In the genomic region with DNA sequence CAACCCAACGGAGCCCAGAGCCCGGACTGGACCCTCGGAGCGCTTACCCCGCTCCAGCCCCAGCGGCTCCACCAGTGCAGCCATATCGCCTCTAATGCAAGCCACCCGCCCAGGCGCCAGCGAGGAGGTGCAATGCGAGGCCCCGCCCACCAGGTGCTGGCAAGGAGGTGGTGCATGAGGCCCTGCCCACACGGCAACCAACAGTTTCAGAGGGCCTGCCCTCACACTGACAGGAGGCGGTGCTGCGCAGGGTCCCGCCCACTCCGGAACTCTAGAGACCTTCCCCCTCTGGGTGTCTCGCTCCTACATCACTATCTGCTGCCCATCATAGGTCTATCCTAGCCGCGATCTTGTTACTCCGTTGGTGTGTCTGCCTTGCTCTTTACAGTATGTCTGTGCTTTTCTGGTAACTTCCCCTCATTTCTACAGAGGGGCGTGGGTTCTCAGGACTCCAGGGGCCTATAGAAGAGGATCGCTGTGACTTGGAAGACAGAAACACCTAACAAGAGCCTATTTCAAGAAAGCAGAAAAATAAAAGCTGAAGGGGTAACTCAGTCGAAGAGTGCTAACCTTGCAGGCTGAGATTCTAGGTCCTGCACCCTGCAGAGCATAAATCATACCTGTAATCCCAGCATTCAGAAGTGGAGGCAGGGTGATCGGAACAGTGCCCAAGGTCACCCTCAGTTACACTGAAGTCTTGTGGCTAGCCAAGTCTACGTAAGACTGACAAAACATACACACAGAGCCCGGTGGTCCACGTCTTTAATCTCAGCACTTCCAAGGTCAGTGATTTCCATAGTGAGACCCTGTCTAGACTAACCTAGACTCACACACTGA, we compare ENCODE assay signal across 8 mouse cellular contexts. TPM values are rescaled to one million over a fixed set of nuclear protein-coding genes. Genes with fewer than 3 reads are reported as not detected.
DNase-seq lines count a peak whose midpoint lies in the region.

Gene Lin7b (minus strand): TSS at position 109 of the 837 bp plus-strand sequence.

- peaks cover 40% of the 10 kb centered on the region for H3K27me3 ChIP-seq in megakaryocyte, embryonic 14.5 days (replicated peaks)

- DNase-seq in adrenal gland, adult (ENCODE audit: inconsistent age in 2 of 2, low spot score in 1 of 2): peak; percentile 95 to 97
- peak; percentile 92 for DNase-seq in embryo, embryonic 10.5 days (ENCODE audit: low spot score)
- peak; percentile 84 for DNase-seq in gastrocnemius, postnatal 14 days
- peak; percentile 95 for DNase-seq in induced T-regulatory cell, adult 2 months (ENCODE audit: low read depth)
- peak; percentile 80 to 94 for DNase-seq in left cerebral cortex, adult 8-10 months (ENCODE audit: low spot score in 2 of 2)
- peak; percentile 92 to 94 for DNase-seq in right cerebral cortex, adult 2 months (ENCODE audit: low spot score in 2 of 2)
- peak; percentile 63 for DNase-seq in urinary bladder, postnatal 10 days (ENCODE audit: low spot score)

- peaks cover 66% of the 10 kb centered on the region for H3K4me1 ChIP-seq in megakaryocyte, embryonic 14.5 days

- no peaks in the 10 kb centered on the region for H3K9me3 ChIP-seq in megakaryocyte, embryonic 14.5 days

- intact Hi-C loops in gastrocnemius, postnatal 14 days (cut with DNase I; ENCODE audit: low total_unique reads): no loop called here

- H3K4me3 ChIP-seq in megakaryocyte, embryonic 14.5 days (replicated peaks): peak within 1 kb of the TSS; percentile 92

- H3K36me3 ChIP-seq in megakaryocyte, embryonic 14.5 days (replicated peaks; ENCODE audit: low read length): peaks cover 40% of the 10 kb centered on the region

RNA-seq across cellular contexts. Expression of gene Lin7b, which starts in this region (rescaled TPM):
- 1 to 10 TPM in 1 of 2 experiments, under 1 TPM in 1; 0.49 to 1.6 TPM for total RNA-seq in gastrocnemius, postnatal 14 days (2021)
- 100 to 1,000 TPM; 139 to 172 (median 159) TPM for total RNA-seq in left cerebral cortex, adult 8-10 months (2022)
- 4.1 TPM in 1 of 2 replicates, not detected in the other for polyA plus RNA-seq in megakaryocyte, embryonic 14.5 days (2012; ENCODE audit: insufficient read depth, low replicate concordance)

Comparison
In these comparisons a context has a peak if more than half of its experiments do, and no peak if none do; other contexts are left out.
1. Peak in every context shown above with its lines: DNase-seq and H3K4me3 ChIP-seq.
2. RNA of gene Lin7b (total RNA-seq): 139 to 172 TPM in left cerebral cortex, adult 8-10 months; 0.49 to 1.6 TPM in gastrocnemius, postnatal 14 days; every median in the first group is over 10 times any median in the second.